Mouse (Mus musculus): ENCODE data around the gene Hhat.

Hhat gene

GRCm38 (mm10) chr1:192770495-192771331, at the start of gene Hhat:
Gene Hhat (minus strand): TSS chr1:192771223.
- DNase-seq (ENCODE audit: low read depth, low spot score): peak; percentile 73
- no peaks in the 10 kb centered on the region for H3K36me3 ChIP-seq (ENCODE audit: control insufficient read depth, insufficient read depth, low read length, poor library complexity, severe bottlenecking)
- no peaks in the 10 kb centered on the region for H3K27me3 ChIP-seq (ENCODE audit: control insufficient read depth, insufficient read depth, low read length, poor library complexity, severe bottlenecking)

GRCm38 (mm10) chr1:192818334-192818733, 47.3 kb upstream of the Hhat start:
- Histone ChIP-seq H3K27me3 (ENCODE audit: control insufficient read depth, insufficient read depth, low read length, poor library complexity, severe bottlenecking) (no peaks in the 10 kb centered on the region), H3K36me3 (ENCODE audit: control insufficient read depth, insufficient read depth, low read length, poor library complexity, severe bottlenecking) (no peaks in the 10 kb centered on the region)
- no peak for DNase-seq (ENCODE audit: low read depth, low spot score)

GRCm38 (mm10) chr1:192815789-192816188, 44.8 kb upstream of the Hhat start:
- DNase-seq (ENCODE audit: low read depth, low spot score): no peak
- no peaks in the 10 kb centered on the region for H3K27me3 ChIP-seq (ENCODE audit: control insufficient read depth, insufficient read depth, low read length, poor library complexity, severe bottlenecking)
- no peaks in the 10 kb centered on the region for H3K36me3 ChIP-seq (ENCODE audit: control insufficient read depth, insufficient read depth, low read length, poor library complexity, severe bottlenecking)

GRCm38 (mm10) chr1:192814700-192815099, 43.7 kb upstream of the Hhat start:
- no peaks in the 10 kb centered on the region for H3K27me3 ChIP-seq (ENCODE audit: control insufficient read depth, insufficient read depth, low read length, poor library complexity, severe bottlenecking)
- DNase-seq (ENCODE audit: low read depth, low spot score): no peak

GRCm38 (mm10) chr1:192812758-192813157, 41.7 kb upstream of the Hhat start:
- no peaks in the 10 kb centered on the region for H3K27me3 ChIP-seq (ENCODE audit: control insufficient read depth, insufficient read depth, low read length, poor library complexity, severe bottlenecking)
- no peaks in the 10 kb centered on the region for H3K36me3 ChIP-seq (ENCODE audit: control insufficient read depth, insufficient read depth, low read length, poor library complexity, severe bottlenecking)
- DNase-seq (ENCODE audit: low read depth, low spot score): no peak

More at GRCm38 (mm10) chr1:192814700-192815099, 43.7 kb upstream of the Hhat start:
- no peaks in the 10 kb centered on the region for H3K36me3 ChIP-seq (ENCODE audit: control insufficient read depth, insufficient read depth, low read length, poor library complexity, severe bottlenecking)

- DNase-seq (ENCODE audit: low read depth, low spot score): no peak
- Histone ChIP-seq H3K27me3 (ENCODE audit: control insufficient read depth, insufficient read depth, low read length, poor library complexity, severe bottlenecking) (no peaks in the 10 kb centered on the region), H3K36me3 (ENCODE audit: control insufficient read depth, insufficient read depth, low read length, poor library complexity, severe bottlenecking) (no peaks in the 10 kb centered on the region)
Observed at GRCm38 (mm10) chr1:192812290-192812689, 41.3 kb upstream of the Hhat start.

GRCm38 (mm10) chr1:192806168-192807157, 35.4 kb upstream of the Hhat start:
- Histone ChIP-seq H3K36me3 (ENCODE audit: control insufficient read depth, insufficient read depth, low read length, poor library complexity, severe bottlenecking) (no peaks in the 10 kb centered on the region), H3K27me3 (ENCODE audit: control insufficient read depth, insufficient read depth, low read length, poor library complexity, severe bottlenecking) (no peaks in the 10 kb centered on the region)
- no peak for DNase-seq (ENCODE audit: low read depth, low spot score)

- Histone ChIP-seq H3K36me3 (ENCODE audit: control insufficient read depth, insufficient read depth, low read length, poor library complexity, severe bottlenecking) (no peaks in the 10 kb centered on the region), H3K27me3 (ENCODE audit: control insufficient read depth, insufficient read depth, low read length, poor library complexity, severe bottlenecking) (no peaks in the 10 kb centered on the region)
- no peak for DNase-seq (ENCODE audit: low read depth, low spot score)
Observed at GRCm38 (mm10) chr1:192800338-192800737, 29.3 kb upstream of the Hhat start.

GRCm38 (mm10) chr1:192799165-192799991, 28.4 kb upstream of the Hhat start:
- peak; percentile 54 for DNase-seq (ENCODE audit: low read depth, low spot score)
- Histone ChIP-seq H3K36me3 (ENCODE audit: control insufficient read depth, insufficient read depth, low read length, poor library complexity, severe bottlenecking) (no peaks in the 10 kb centered on the region), H3K27me3 (ENCODE audit: control insufficient read depth, insufficient read depth, low read length, poor library complexity, severe bottlenecking) (no peaks in the 10 kb centered on the region)

- H3K36me3 ChIP-seq (ENCODE audit: control insufficient read depth, insufficient read depth, low read length, poor library complexity, severe bottlenecking): no peaks in the 10 kb centered on the region
- H3K27me3 ChIP-seq (ENCODE audit: control insufficient read depth, insufficient read depth, low read length, poor library complexity, severe bottlenecking): no peaks in the 10 kb centered on the region
- DNase-seq (ENCODE audit: low read depth, low spot score): no peak
Observed at GRCm38 (mm10) chr1:192798212-192799164, 27.5 kb upstream of the Hhat start.

- H3K36me3 ChIP-seq (ENCODE audit: control insufficient read depth, insufficient read depth, low read length, poor library complexity, severe bottlenecking): no peaks in the 10 kb centered on the region
- H3K27me3 ChIP-seq (ENCODE audit: control insufficient read depth, insufficient read depth, low read length, poor library complexity, severe bottlenecking): no peaks in the 10 kb centered on the region
- DNase-seq (ENCODE audit: low read depth, low spot score): no peak
Observed at GRCm38 (mm10) chr1:192797011-192797274, 25.9 kb upstream of the Hhat start.

GRCm38 (mm10) chr1:192796201-192797010, 25.4 kb upstream of the Hhat start:
- H3K27me3 ChIP-seq (ENCODE audit: control insufficient read depth, insufficient read depth, low read length, poor library complexity, severe bottlenecking): no peaks in the 10 kb centered on the region
- no peaks in the 10 kb centered on the region for H3K36me3 ChIP-seq (ENCODE audit: control insufficient read depth, insufficient read depth, low read length, poor library complexity, severe bottlenecking)
- DNase-seq (ENCODE audit: low read depth, low spot score): no peak

Measured in splenic B cell, adult 2 months (primary cell).